Mouse (Mus musculus) lung, postnatal 14 days (tissue): ENCODE measurements at regions not wholly inside any gene's neighbourhood (a gene's known extent, or its start where the extent isn't known, plus 50 kb on each side); places are given as distances from the start of the nearest gene placed in this dataset.
"Not testable (repeated sequence)": the region's sequence is repeated elsewhere in the genome, so short reads cannot be mapped to it uniquely, and the experiment has no call there.

Experiments used
- DNase-seq: peaks from one replicate; pipeline ENCODE4 v3.0.0; 2021

DNA sequence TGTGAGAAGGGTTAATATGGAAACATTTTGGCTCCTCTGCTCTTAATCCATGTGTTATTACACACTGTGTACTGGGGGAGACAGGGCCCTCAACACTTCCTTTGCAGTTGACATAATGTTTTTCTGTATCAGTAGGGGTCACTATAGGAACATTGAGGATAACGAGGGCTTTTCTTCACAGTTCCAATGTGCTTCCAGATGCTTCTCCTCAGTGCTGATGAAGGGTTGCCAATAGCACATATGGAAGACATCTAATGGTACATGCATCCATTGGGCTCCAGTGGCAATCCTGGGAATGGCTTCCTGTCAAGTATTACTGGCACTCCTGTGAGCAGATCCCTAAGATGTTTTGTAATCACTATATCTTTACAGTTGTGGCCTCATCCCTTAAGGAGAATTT lies 62.1 kb downstream of the Naa11 start:
- peak; percentile 9 for DNase-seq

DNA sequence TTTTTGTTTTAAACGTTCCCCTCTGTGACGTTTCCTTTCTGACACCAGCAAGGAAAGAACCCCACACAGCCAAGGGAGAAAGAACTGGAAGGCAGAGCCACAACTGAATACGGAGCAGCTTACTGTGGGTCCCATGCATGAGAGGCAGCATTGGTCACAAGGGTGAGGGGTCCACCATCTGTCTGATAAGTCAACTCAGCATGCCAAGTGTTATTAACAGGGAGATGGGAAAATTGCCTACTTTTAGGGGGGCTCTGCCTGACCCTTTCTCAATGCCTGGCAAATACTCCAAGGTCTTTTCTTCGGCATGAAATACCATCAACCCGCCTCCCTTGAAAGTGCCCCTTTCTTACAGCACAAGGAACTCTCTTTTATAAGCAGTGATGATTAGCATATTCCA lies 66.3 kb downstream of the Naa11 start:
- no peak for DNase-seq

DNA sequence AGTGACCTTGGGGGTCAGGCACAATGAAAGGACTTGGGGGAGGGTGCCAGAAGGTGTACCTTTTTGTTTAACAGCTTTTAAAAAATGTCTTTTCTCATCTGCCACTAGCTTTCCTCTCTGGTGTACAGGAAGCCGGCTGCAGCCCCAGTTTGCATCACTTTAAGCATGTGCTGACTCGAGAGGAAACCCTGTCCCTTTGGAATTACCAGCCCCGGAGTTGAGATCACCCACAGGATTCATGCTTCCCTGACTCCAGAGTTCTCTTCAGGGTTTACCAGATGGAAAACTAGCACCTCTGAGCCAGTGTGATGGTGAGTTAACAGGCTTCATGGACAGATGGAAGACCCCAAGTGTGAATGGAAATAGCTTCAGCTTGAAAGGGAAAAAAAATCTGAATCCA lies 68.3 kb downstream of the Naa11 start:
- no peak for DNase-seq

DNA sequence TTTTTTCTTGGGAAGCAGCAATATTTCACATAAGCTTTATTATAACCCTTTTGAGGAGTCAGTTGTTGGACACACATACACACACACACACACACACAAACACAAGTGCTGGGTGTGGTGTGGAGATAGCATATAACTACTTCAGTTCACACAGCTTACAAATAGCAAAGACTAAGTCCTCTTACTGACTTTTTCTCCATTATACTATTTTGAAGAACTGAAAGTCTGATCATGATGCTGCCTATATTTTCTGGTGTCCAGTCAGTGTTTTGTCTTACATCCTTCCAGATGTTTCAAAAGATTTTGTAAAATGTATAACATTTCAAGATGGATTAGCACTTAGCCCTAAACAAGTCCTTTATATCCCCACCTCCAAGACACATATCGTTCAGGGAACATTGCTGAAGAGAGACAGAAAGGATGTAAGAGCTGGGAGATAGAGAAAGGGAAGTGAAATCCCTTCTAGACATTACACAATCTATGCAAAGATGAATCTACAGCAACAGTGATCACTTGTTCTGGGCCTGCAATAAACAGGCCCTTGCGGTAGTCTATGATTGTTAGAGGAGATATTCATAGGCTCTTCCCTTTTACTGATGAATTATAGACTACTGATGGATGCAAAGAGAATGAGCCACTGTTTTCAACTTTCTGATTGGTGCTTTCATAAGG lies 72.2 kb downstream of the Naa11 start:
- DNase-seq = no peak

DNA sequence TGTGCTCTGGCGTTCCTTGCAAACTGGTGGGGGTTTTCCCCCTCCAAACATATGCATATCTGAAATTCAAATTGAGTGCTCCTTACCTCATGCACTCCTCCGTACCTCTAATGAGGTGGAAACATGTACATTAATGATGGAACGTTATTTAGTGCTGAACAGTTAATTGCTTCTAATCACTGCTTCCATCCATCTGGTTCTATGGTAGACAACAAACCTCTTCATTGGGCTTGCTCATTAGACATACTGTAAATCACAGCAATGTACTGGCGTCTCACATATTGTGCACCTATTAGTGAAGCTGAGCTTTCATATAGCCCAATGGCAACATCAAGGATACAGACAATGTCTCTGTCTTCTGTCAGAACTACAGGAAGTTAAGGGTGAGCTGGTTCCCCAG lies 85.3 kb downstream of the Naa11 start:
- no peak for DNase-seq

DNA sequence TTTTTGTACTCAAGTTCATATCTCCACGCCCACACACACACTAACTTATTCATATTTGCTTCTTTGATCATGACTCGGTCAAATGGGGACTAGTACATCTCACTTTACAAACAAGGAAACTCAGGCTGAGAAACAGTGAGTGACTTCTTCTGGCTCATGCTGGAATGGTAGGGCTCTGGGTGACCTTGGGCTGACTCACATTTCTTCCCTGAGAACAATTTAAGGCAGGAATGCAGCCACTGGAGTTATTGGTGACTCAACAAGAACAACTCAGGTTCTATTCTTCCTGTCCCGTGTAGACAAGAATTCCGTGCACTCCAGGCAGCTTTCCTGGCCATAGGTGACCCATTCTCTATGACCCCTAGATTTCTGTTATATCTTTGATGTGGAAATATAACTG lies 87.3 kb downstream of the Naa11 start:
- DNase-seq = no peak

DNA sequence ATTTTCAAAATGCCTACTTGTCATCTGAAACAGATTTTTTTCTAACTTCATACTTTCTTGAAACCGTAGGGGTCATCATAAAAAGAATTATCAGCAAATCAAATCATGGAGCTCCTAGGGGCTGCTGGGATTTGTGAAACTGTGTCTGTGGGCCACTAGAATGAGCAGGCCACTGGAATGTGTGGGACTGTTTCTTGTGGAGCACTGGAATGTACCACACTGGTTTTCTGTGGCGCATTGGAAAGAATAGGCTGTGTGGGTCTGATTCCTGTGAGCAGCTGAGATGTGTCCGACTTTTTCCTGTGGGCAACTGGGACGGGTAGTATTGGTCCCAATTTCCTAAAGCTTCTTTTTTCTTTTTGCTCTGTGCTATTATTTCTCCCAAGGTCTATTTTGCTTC lies 90.6 kb downstream of the Naa11 start:
- no peak for DNase-seq

DNA sequence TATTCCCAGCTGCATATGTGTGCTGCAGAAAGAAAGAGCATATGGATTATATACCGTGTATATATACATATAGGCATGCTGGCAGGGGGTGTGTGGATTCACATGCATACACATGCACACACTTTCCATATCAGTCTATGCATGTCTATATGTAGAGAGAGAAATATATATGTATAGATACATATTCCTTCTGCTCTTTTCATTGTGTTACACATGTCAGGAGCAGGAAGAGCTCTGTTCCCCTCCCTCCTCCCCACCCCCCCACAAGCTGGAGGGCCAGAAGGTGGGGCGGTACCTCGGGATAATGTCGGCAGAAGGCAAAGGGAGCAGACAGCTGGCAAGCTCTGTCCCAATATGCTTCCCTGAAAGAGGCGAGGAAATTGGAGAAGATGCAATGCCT lies 91.3 kb downstream of the Naa11 start:
- no peak for DNase-seq

DNA sequence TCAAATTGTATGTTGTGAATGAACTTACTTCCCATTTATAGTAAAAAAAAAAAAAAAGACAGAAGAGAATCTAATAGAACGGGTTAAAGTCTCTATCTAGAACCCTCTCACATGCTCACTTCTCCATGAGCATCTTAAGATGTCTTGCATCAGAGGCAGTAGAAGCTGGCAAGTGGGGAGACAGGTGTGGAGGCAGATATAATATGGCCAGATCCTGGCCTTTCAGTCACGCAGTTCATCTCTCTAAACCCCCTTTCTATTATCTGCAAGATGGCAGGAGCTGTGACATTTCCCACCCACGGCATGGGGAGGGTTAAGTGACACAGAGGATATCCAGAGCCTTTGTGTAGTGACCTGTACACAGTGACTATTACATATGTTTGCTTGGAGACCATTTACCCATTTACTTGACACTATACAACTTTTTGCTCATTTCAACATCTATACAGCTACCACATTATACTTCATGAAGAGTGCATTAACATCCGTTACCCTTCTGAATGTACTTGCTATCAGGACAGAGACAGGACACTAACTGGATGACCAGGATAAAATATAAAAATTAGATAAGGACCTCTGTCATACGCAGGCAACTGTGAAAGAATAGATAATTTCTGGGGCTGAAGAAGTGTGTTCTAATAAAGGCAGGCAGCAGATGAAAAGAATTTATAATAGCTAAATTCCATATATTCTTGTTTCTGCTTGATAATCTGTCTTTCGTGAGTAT lies 91.9 kb downstream of the Naa11 start:
- DNase-seq = no peak

DNA sequence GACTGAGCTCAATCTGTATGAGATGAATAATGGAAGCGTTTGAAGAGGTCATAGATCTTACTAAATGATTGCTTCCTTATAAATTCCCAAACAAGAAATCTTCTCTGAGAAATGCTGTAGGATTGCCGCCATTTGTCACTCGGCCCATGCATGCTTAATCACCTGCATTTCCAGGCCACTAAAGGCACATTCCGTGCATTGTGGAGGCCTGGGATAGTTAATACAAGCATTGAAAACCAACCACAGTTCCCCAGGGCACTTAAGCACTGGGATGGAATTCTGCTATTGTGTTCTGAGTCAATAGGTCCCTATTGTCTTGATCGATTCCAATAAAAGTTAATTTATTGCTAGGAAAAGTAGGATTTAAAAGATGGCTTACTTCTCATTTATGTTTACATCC lies 92.5 kb downstream of the Naa11 start:
- DNase-seq = no peak

DNA sequence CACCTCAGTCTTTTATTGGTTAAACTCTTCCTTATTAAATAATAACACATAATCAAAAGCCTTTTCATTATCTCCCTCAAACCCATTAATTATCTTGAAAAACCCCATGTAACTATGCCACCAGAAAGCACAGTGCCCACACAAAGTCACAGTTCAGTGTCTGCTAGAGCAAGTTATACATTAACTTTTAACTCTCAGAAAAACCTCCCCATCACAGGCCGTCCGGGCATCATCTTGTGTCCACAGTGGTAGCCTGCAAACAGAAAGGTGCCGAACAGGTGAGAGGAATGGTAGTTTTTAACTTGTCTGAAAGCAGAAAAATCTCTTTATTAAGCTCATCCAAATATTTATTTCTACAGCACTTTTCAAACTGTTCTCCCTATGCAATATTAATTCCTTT lies 96.0 kb downstream of the Naa11 start:
- no peak for DNase-seq

DNA sequence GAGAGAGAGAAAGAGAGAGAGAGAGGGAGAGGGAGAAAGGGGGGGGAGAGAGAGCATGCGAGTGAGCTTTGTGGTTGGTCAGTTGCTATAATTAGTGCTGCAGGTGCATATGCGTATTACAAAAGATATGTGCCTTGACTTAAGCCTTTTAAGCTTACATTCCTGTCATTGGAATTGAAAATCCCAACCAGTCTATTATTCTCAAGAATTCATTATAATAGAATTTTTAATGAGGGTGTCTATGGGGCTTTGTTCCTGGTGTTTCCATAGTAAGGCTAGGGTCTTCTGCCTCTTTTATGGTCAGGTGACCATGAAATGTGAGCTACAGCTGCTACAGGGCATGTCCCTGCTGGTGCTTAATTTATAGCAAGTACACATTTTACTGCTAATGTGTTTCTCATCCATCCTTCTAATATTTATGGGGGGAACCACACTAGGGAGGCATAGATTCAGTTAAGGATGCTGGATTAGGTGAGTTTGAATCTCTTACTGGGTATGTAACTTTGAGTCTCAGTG lies 102.0 kb downstream of the Naa11 start:
- DNase-seq = no peak

DNA sequence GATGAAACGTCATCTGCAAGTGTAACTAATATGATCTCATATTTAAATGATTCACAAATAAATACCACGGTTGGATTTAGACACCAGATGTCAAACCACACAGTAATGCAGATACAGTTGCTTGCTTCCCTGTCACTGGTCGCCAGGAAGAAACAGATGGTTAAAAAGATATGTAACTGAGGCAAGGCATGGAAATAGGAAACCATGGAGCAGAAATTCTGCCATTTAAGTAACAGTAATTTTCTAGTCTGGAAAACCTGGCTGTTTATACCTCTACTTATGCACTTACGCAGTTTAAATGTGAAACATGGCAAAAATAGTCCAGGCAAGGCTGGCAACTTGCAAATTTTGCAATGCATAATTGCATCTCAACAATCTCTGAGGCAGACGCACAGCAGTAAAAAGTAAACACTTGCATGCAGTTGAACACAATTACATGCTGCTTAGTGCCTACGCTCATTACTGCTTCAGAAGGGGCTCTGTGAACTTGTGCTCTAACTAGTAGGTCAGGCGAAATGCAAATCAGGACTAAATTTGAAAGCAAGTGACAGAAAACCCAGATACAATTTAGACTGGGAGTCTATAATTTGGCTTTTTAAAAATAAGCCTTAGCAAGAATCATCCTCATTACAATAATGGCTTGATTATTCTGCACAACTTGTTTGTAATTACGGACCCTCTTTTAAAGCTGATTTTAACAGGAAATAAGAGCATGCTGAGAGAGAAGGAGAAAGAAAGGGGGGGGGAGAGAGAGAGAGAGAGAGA lies 102.6 kb downstream of the Naa11 start:
- DNase-seq = no peak

DNA sequence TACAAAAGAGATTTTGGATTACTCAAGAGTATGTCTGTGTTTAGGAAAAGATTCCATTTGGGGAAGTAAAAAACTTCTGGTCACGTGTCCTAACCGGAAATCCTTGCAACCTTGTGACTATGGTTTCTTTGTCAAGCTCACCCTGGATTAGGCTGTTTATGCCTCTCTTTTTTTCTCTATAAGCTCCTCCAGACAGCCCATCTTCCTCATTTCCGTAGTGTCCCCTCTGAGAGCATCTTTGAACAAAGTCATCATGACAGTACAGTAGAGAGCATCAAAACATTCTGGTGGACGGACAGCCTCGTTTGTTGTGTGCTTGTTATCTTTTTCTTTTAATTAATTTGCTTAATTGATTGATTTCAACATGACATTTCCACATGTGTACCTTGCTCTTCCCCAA lies 112.7 kb downstream of the Naa11 start:
- DNase-seq = no peak

DNA sequence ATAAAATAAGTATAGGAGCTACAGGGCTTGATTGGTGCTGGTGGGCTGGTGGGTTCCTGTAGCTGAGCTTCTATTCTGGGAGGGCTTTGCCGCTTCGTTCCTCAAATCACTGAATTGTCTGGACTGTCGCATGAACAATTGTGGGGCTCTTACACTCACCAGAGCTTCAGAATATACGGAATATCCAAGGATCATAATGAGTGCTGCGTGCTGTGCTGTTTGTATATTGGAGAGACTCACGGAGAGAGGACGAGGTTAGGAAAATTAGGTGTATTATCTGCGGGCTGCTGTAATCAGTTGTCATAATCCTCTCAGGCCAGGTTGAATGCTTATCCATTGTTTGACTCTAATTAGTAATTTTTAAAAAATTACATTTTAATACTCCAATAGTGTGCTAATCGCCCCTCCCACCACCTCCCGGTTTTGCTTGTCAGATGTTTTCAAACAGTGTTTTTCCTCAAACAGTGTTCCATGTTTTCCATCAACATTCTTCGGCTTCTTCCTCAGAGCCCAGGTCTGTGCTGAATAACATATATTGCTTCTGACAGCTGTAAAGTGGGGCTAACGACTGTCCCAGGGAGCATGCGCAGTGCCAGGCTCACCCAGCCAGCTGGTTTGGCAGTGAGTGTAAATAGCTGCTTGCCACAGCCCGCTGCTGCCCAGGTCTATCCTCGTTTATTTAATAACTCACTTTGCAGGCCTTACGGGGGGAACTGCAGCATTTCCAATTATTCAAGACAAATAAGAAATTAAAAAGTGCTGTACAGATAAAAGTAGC lies 114.2 kb downstream of the Naa11 start:
- DNase-seq = no peak

DNA sequence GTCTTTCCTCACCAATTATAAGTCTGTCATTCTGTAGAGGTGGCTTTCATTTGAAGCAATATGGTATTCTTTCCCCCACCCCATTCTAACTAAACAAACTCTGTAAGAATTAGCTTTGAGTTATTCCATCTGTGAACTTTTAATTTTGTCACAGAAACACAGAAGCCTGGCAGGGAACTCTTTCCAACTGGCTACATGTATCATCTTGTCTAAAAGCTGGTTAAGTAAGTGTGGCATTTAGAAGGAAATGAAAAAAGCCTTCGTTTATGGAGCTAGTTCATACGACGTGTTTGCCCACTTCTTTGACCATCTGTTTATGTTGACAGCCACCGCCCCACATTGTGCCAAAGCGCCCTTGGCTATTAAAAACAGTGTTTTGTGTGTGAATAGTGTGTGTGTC lies 115.5 kb downstream of the Naa11 start:
- no peak for DNase-seq

DNA sequence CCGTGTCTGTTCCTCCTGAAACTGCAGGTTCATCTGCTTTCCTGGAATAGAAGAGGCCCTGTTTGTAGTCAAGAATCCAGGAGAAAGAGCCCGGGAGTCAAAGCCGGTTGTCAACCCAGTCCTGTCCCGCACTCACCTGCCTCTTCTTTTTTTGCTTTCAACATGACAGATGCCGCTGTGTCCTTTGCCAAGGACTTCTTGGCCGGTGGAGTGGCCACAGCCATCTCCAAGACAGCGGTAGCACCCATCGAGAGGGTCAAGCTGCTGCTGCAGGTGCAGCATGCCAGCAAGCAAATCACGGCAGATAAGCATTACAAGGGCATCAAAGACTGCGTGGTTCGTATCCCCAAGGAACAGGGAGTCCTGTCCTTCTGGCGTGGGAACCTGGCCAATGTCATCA lies 127.5 kb downstream of the Naa11 start:
- DNase-seq = not testable (repeated sequence)

DNA sequence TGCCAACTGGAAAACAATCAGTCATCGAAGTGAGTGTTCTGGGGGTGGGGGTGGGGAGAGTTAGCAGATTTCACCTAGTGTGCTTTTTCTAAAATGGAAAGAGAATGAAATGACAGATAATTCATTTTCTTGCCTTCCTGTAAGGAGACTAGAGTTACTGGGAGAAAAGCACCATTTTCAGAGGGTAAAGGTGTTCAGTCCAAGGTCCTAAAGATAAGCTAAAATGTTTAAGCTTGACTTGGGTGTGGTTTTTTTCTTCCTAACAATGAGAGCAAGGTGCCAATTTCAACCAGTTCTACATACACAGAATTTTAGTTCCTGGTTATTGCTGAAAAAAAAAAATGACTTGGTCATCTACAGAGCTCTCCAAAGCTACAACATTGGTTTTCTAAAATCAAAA lies 135.1 kb downstream of the Naa11 start:
- DNase-seq = no peak

DNA sequence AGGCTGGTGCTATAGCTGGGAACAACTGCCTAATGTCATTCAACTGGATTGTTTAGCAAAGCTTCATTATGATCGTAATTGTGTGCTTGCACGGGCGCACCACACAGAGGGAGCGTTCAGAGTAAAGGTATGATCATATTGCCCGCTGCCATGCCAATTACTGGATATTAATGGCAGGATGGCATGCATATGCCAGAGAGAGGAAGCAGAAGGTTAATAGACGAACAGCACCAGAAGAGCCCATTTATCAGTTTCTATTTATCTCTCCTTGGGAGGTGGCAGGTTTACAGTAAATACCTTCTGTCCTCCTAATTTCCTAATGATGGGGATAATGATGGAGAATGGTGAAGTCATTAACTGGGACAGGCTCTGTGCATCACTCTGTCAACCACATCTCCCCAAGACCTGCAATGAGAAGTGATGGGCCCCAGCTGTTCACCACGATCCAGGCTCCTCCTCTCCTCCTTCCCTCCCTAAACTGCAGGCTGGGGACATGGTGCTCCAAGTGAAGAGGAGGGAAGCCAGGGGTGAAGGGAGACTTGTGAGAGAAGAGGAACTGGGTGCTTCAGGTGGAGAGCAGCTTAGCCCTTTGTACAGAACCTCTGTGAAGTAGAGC lies 135.6 kb downstream of the Naa11 start:
- DNase-seq = no peak

DNA sequence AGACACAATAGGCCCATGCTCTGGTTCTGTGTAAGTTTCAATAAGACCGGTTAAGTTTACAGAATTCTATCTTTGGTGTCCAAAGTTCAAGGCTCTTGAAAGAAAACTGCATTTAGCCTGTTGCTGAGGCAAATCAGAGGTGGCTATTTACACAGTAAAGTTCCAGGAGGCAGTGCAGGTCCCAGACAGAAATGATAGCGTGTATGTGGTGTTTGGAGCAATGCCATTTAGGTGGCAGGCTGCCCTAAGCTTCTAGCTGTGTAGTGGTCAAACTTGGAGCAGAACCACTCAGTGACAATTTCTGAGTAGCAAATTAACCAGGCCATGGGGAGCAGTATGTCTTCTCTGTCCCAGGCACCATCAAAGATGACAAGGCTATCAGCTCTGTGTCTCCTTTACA lies 125.5 kb upstream of the Paqr3 start:
- no peak for DNase-seq

DNA sequence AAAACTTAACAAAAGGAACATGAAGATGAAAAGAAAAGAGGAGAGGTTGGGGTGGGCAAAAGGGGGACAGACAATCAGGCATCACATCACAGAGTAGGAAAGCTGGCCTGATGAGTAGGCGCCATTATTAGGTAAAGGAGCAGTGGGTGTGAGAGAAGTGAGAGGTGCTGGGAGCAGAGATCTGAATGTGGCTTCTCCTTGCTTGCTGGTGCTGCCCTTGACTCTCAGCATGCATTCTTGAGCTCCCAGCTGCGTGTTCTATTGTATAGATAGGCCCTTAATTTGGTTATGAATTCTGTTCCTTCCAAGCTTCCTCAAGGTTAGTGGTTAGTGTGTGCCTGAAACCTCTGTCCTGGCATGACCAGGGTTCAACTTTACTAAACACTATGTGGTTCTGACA lies 115.0 kb upstream of the Paqr3 start:
- DNase-seq = no peak

DNA sequence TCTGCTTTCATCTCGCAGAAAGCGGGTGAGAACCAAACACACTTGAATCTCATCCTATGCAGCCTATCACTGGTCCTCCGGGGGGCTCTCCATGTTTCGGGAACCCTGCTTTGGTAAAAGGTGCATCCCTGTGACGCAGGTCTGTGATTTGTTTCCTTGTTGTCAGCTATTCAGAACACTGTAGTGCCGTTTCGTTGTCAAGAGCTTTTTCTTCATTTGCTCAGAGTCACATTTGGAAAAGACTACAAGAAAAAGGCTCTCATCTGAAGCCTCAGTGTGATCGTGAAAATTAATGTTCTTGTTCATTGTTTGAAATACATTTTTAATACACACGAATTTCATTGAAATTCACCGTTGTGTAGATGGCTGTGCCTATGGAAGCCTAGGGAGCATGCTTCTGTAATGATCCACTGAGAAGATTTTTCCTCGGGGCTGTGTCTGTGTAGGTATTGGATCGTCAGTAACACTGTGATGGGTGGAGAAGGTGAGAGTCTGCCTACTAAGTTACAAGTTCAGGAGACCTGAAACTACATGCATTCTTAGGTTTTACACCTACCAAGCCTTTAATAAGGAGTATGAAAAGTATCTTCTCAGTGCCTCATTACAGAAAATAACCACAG lies 112.0 kb upstream of the Paqr3 start:
- DNase-seq = no peak
